Mouse (Mus musculus) spleen, postnatal 14 days (tissue): ENCODE data around the gene Ankrd44.

Source experiments
- DNase-seq, 2 experiments: peaks; one replicate each; pipeline ENCODE4 v3.0.0; 2021 to 2022; ENCODE audit warnings: low spot score in 2 of 2

Gene Ankrd44

DNA sequence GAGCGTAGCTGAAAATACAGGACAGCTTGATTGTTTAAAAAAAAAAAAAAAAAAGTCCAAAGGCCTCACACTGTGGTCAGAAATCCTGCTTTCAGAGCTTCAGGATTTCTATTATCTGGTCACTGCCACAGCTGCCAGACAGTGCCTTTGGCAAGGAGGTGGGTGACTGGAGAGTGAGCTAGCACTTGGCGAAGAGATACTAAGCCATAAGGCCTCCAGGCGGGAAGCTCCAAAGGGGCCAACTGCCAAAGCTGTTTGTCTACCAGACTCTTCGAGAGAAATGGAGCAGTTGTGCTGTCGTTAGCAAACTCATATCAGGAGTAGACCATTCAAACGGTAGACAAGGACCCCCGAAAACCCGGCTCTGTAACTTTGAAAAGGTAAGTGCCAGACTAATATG, 3.5 kb downstream of the Ankrd44 start:
- no peak for DNase-seq

DNA sequence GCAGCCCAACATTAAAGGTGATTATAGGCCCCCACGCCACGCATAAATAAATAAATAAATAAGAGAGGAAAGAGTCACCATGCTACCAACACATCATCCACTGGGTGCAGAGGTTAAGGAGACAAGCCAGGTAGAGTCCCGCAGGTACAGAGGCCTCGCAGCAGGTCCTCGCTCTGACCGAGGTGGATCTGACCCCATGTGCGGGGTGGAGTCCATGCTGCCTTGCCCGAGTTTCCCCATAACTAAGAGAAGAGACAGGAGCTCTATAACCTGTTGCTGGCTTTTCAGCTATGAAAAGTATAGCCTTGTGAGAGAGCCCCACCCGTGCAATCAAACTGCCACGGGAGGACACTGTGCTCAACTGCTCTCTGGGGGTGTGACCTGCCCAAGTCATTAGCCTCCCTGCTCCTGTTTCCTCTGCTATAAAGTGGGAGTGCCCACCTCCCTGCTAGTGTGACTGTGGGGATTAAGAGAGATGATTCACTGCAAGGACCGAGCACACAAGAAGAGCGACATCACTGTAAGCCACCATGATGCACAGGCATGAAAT, 4.1 kb downstream of the Ankrd44 start:
- DNase-seq: no peak

DNA sequence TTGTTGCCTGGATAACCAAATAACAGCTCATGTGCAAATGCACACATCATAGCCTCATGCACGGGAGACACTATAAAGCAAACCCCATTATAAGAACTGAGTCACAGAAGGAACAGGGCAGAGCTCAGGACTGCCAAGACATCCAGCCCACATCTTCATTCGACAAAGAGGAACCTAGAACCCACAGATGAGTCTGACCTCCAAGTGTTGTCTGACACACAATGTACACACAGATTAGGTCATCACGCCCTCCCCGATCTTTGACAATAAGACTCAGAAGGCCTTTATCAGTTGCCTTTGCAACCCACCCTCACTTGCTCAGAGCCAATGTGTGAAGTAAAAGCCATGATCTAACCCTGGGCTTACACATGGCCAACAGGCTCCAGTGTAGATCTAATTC, 6.1 kb downstream of the Ankrd44 start:
- DNase-seq: no peak

DNA sequence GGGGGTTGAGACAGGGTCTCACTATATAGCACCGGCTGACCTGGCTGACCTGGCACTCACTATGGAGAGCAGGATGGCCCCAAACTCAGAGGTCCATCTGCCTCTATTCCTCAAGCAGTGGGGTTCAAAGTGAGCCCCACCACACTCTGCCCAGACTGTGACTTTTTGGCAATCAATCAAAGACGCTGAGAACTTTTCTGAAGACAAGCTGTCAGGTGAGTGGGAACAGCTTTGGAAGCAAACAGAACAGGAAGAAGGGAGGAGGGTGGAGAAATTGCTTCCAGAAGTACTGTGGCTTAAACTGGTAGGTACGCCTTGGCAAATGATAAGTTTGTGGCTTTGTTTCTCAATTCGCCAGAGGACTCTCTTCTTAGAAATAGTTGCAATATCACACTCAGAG, 9.7 kb downstream of the Ankrd44 start:
- DNase-seq: no peak

DNA sequence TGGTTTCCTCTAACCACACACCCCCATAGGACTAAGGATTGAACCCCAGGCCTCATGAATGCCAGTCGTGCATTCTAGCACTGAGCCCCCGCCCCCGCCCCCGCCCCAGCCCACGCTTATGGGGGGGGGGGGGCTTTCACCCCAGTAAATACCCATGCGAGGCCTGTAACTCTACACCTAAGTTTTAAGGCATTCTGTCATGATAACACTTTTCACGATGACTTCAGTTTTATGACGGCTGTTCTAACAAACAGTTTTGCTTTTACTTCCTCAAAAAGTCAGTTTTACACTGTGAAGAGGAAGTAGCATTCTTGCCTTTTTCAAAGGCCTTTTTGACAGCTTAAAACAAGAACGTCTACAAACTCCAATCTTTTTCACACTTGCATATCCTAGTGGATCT, 11.8 kb downstream of the Ankrd44 start:
- no peak for DNase-seq

DNA sequence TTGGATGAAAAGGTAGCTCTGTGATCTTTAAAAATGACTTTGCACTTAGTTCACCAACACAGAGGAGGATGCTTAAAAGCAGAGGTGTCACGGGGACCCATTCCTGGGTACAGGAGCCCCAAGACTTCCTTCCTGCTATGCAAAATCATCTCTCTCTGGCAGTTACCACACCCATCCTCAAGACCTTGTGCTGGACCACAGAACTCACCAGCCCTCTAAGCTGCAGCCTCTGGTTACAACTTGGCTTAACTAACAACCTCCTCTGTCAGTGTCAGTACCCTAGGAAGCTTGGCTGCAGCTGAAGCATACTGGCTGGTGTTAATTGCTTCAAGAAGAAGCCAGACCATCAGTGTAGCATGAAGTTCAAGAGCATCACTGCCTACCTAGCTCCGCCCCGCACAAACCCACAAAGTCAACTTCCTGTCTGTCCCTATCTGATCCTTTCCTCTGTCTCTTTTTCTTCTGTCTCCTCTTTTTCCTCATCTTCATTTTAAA, 12.8 kb downstream of the Ankrd44 start:
- peak in 1 of 2 experiments; percentile 40 for DNase-seq

DNA sequence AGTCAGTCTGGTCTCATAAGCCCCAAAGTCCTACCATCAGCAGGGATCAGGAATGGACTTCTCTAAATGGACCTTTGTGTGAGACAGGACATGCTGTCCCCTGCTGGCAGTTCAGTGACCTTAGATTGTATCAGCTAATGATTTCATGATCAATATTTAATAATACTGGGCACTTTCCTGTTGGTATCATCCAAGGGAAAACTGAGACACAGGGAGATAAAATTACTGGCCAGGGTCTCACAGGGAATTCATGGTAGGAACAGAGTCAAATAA, 13.2 kb downstream of the Ankrd44 start:
- no peak for DNase-seq

DNA sequence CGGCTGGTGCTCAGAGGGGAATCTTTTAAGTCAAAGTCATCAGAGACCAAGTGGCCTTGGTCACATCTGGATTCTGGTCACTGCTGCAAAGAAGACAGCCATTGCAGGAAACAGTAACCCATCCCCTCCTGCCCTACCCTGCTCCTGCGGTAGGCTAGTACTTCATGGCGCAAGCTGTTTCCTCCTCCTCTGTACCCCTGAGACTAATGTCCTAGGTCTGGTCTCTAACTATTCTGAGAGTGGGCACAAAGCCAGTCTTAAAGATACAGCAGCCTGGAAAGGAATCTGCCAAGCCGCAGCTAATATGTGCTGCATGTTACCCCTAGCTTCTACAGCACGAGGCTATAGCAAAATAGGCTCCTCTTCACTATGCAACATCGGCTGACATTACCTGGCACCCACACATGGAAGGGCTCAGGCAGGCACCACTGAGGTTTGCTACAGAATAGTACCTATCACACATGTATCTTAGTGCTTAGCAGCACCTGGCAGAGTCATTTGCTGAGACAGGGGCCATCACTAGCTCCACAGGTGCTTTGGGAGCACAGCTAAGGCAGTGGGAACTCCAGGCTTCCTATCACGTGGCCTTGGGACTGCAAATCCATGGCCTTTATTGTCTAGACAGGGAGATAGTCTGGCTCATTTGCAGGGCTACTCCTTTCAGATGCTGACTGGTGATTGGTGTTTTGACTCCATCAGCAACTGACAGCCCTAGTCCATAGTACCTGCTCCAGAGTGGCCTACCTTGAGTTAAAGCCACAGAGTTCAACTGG, 13.7 kb downstream of the Ankrd44 start:
- no peak for DNase-seq

DNA sequence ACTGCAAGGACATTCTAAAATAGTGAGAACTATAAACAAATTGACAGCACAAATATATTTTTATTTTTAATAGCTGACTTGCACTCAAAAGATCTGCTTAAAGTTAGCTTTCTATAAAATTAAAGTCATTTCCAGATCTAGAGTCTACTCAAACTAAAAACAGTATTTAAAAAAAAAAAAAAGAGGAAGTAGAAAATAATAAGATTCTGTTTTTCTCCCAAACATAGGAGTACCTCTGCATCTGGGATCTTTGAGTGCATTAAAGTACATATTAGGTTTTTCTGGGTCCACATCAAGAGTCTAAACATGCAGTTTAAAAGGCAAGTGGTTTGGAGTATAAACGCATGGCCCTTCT, 15.0 kb downstream of the Ankrd44 start:
- no peak for DNase-seq

DNA sequence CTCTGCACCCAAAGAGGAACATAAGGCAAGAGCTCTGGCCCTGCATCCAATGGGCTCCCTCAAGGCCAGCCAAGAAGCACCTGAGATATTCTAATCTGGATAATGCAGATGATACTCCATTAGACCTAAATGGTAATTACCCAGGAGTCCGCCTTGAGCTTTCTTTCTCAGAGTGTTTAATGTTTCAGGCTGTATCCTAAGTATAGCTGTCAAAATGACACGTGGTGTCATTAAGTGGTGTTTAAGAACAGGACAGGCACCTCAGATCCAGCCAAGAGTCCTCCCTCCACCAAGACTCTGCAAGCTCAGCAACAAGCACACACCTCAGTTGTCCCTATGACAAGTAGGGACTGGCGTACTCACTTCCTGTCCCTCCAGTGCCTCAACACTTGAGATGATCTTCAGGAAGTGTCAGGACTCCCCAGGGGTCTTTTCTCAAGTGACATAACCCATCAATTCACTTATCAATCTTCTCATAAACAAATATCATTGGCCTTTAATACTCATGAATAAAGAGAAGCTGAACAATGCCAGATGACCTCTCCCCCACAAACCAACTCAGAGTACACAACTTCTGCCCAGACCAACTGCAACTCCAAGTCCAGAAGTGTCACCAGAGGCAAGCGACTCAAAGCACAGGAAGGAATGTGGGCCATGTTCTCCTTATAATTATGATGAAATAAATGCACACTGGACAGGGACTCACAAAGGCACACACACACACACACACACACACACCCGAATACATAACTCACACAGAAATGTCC, 15.5 kb downstream of the Ankrd44 start:
- no peak for DNase-seq

DNA sequence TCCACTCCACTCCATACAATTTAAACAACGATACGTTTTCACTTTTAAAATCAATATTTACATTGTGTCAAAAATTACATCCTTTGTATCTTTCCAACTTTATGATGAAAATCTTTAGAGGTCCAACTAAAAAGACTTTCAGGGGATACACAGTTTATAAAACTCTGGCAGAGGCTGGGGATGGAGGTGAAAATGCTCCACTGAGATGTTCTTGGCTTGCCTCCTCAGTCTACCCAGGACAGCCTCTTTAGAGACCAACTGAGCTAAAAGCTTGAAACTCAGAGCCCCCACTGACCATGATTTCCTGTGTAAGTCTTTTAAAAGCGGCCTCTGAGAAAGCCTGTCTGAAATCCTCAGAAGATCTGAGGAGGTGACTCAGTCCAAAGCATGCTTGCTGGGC, 17.4 kb downstream of the Ankrd44 start:
- DNase-seq: no peak

DNA sequence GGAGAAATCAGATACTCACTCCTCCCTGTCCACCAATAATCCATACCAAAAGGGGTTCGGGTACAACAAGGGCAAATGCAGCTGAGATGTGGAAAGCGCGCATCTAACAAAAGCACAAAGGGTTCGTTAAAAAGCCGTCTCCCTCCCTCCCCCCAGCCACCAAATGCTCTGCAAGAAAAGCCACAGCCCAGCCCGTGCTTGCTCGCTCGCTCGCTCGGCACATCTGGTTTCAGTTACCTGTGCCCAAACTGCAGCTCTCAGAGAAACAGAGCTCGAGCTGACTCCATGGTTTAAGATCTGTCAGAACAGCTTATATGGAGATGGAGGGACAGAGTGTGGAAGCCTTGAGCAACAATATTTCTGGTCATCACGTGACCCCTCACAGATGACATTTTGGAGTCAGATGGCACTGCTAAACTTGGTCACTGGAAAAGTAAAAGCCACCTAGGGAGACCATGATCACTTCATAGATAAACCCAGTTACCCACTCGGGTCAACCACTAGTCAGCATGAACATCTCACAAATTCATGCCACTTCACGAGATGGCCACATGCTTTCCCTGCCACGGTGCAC, 19.0 kb downstream of the Ankrd44 start:
- DNase-seq: no peak

DNA sequence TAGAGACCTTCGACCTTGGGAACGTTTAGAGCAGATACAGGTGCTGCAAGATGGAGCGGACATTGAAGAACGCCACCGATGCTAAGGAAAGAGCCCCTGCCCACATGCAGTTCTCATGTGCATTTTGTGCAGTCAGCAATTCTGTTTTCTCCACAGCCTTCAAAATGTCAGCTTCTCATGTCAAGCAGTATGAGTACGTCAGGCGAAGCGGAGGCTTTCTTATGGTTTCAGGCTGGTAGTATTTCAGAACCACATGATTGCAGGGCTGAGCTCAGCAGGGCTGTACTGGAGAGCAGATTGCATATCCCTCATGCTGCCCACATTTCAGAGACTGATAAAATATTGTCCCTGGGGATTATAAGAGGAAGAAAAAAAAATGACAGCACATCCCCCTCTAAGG, 19.9 kb downstream of the Ankrd44 start:
- DNase-seq: no peak

DNA sequence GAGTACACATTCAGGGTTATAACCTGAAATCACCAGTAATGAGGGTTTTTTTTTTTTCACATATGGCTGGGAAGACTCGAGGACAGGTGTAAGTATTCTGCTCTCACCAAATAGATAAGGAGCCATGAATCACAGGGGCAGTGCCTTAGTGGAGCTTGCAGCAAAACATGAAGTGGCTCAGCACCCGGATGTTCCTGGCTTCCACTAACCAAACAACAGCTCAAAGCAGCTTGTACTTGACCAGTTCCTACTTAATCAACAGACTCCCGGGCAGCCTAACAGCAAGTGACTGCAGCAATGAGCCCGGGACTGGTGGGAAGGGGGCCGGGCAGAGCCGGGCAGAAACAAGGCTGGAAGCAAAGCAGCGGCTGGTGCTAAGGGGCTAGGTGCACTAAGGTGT, 20.6 kb downstream of the Ankrd44 start:
- no peak for DNase-seq

DNA sequence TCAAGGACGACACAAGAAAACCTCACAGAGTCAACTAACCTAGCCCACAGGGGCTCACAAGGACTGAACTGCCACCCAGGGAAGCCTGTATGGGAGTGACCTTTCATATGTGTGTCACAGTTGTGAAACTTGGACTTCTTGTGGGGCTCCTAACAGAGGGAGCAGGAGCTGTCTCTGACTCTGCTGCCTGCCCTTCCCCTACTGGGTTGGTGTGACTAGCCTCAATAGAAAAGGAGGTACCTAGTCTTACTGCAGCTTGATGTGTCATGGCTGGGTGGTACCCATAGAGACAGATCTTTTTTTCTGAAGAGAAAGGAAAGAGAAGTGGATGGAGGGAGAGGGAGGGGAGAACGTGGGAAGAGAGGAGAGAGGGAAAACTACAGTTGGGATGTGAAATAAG, 22.0 kb downstream of the Ankrd44 start:
- DNase-seq: no peak

DNA sequence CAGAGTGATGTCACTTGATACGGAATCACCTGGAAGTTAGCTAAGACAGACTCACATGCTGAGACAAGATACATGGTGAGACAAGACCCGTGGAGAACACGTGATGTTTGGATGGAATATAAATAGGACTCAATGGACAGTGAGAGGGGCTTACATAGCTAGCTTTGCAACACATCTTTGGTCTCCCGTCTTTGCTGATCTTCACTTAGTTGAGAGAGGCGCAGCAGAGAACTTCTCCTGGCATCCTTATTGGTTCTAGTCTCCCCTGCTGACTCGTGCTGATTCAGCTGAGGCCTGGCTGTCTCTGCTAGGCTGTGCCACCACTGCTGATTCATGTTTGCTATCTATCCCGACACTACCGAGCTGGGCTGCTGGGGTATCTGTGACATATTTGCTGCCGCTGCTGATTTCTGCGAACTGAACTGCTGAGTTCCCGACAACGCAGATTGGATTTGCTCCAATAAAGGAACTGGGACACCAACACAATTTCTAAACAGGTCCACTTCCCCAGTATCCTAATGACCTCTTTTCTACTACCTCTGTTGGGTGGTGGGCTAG, 23.4 kb downstream of the Ankrd44 start:
- no peak for DNase-seq

DNA sequence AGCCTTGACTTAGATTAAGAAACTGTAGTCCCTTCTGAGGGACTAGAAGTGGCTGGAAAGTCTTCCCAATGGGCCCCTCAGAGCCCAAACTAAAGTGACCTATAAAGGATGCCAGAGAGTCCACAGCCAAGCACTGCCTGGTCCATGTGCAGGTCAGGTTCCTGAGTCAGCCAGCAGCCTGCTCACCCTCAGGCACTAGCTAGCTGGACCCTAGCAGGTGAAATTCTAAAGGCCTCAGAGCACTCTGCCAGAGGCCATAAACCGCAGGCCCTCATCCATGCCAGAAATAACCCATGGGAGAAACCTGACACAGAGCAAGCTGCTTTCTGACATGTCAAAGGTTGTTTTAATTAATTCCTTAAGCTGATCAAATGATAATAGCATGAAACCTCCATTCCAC, 25.1 kb downstream of the Ankrd44 start:
- no peak for DNase-seq

DNA sequence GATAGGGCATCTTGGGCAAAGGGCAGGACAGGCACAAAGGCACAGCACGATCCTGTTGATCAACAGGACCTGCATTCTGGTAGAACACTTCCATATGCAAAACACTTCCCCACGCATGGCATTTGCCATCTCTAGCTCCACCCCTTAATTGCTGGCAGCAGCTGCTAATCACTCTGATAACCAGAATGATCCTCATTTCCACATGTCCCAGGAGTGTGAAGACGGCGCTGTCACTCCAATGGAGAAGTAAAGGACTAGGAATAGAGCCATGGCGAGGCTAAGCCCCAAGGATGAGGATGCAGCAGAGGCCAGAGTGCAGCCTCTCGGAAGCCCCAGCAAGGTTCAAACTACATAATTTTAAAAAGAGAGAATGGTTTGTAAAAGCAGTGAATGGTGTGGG, 26.9 kb downstream of the Ankrd44 start:
- no peak for DNase-seq

DNA sequence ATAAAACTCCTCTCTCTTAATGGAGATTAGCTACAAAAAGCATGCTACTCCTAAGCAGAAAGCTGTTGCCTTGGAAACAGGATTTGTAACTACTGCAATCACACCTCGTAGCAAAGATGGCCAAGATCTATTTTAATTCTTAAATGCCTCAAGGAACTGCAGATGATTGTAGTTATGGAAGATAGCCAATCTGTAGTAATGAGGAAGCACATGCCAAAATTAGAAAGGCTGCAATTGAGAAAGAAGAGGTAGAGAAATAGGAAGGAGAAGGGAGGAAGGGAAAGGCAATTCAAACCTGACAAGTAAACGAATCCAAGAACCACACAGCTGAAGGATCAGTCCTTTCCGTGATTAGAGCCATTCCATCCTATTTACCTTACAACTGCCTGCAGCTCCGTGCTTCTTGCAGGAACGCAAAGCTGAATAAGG, 27.5 kb downstream of the Ankrd44 start:
- DNase-seq: no peak

DNA sequence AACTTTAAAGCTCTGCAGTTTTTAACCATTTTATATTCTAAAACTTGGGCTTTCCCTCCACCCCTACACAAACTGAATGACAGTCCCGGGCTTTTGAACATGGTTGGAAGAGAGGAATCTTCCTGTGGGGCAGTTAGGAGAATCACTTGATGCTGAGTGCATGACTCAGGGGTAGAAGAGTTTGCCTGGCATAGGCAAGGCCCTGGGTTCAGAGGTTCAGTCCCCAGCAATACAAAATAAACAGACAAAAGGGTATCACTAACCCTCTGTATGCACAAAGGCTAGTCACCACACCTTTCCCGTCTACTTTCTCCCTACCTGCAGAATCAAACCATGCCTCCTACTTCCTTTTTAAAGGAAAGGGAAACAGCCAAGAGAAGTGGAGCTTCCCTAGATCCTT, 28.5 kb downstream of the Ankrd44 start:
- no peak for DNase-seq

DNA sequence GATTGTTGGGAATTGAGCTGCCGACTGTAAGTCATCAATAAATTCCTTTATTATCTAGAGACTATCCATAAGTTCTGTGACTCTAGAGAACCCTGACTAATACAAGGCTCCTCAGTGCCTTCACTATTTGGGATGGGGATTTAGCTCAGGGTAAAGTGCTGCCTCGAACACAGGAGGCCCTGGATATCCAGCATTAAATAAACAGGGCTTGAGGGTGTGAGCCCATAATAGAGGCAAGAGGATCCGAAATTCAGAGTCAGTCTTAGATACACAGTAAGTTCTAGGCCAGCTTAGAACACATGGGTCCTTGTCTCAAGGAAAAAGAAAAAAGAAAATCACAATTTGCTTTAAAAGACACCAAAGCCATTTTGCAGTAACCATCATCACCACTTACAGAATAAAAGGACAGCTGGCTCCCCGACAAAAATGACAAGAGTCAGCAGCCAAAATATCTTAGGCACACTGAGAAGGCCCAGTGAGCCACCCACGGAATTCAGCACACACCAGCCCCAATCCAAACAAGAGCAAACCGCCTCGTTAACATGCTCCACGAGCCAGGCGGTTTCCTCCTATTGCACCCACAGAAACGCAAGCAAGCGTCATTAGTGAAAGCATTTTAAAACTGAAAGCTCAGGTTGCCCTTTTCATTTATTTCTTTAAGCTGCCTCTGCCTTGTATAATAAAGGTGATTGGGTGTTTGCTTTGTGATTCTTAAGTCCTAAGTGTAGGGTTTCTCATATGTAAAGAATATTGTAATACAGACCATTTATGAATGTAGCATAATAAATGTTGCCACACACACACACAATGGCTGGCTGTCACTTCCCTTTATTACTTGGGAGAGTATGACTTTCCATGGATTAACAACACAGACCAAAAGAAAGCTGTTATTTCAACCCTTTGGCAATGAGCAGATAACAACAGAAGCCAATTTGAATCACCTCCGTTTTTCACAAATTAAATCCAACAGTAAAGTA, 29.8 kb downstream of the Ankrd44 start:
- no peak for DNase-seq
